Mouse (Mus musculus) small intestine, adult 2 months (tissue): ENCODE data around the gene Ndufs7.

Source experiments
- CTCF ChIP-seq: fragments of 200-500 bp; IDR thresholded peaks from 2 replicates; pipeline ENCODE4 v1.5.1; 2012; ENCODE audit warnings: low read depth, mild to moderate bottlenecking, control low read depth, inconsistent platforms, low read length, moderate library complexity, mixed read lengths; ENCODE audit not compliant: insufficient replicate concordance, insufficient read length; ENCODE audit errors: extremely low read depth
- POLR2A ChIP-seq: fragments of 200-500 bp; IDR thresholded peaks from 2 replicates; pipeline ENCODE4 v1.6.1; 2012; ENCODE audit warnings: low read depth, mild to moderate bottlenecking, control low read depth, inconsistent platforms, low read length, moderate library complexity

DNA sequence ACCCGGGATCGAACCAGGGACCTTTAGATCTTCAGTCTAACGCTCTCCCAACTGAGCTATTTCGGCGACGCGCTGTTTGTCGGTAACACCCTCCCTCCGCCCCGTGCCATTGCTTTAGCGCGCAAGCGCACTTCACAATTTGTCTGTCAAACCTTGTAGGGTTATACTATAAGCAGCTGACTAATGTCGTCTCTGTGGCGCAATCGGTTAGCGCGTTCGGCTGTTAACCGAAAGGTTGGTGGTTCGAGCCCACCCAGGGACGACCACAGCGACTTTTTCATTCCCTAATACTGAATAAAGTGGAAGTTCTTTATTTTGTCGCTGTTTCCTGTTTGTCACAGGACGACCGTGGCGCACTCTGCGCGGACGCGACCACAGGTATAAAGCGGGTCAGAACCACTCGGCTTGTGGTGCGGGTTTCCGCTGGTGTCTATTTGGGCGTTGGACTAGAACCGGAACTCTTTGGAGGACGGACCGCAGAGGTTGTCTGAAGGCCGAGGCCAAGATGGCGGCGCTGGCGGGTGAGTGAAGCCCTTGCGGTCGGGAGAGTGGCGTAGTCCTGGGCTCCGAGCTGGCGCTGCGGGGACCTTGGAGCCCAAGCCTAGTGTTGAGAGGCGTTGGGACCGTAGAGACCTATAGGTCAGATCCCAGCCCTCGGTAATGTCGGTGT is at the start of gene Ndufs7:
- TF ChIP-seq CTCF = no peak
- TF ChIP-seq POLR2A = peak; percentile 95
